Mouse (Mus musculus): Measurements from ENCODE around the gene Cc2d1b. TPM values are rescaled to one million over a fixed set of nuclear protein-coding genes. Genes with fewer than 3 reads are reported as not detected.
A peak's percentile ranks its signal among the peaks of the same experiment; 100 is the strongest.

Cc2d1b gene
- 18.5 and 21.1 TPM in 2 replicates for polyA plus RNA-seq (2015; fragmentation: Nextera tagmentation; extraction: Ambion mirVana)

GRCm38 (mm10) chr4:108619587-108620341, at the start of gene Cc2d1b:
TSS of gene Cc2d1b (plus strand) at chr4:108619940.
- Histone ChIP-seq H3K27me3 (ENCODE audit: control insufficient read depth, insufficient read depth, low read length) (no peaks in the 10 kb centered on the region), H3K4me1 (ENCODE audit: control insufficient read depth, insufficient read depth, low read length) (peaks cover 15% of the 10 kb centered on the region), H3K9ac (ENCODE audit: low read length) (peak within 1 kb of the TSS; percentile 89), H3K36me3 (ENCODE audit: control insufficient read depth, insufficient read depth) (peaks cover 5% of the 10 kb centered on the region; the same call in 1 of the 2 replicates), H3K4me3 (ENCODE audit: low read length) (peak within 1 kb of the TSS; percentile 81), H3K4me2 (ENCODE audit: low read depth, low read length) (peak within 1 kb of the TSS; percentile 97), H3K27ac (ENCODE audit: low read length) (peak within 1 kb of the TSS; percentile 81), H3K9me3 (replicated peaks; ENCODE audit: control insufficient read depth, low read length) (no peaks in the 10 kb centered on the region)
- ATAC-seq (replicated peaks; ENCODE audit: extremely low read depth, insufficient read depth, low FRiP score), result peak; percentile 95
- under 1% methylated on average over 84 of the region's 86 CpGs for WGBS

GRCm38 (mm10) chr4:108572644-108573043, 47.1 kb upstream of the Cc2d1b start:
- Histone ChIP-seq H3K27ac (ENCODE audit: low read length) (no peak overlapping the region), H3K27me3 (ENCODE audit: control insufficient read depth, insufficient read depth, low read length) (no peaks in the 10 kb centered on the region), H3K4me3 (ENCODE audit: low read length) (no peak overlapping the region), H3K4me2 (ENCODE audit: low read depth, low read length) (no peak overlapping the region), H3K4me1 (ENCODE audit: control insufficient read depth, insufficient read depth, low read length) (peaks cover 1% of the 10 kb centered on the region; the same call in 1 of the 2 replicates), H3K9me3 (replicated peaks; ENCODE audit: control insufficient read depth, low read length) (no peaks in the 10 kb centered on the region), H3K36me3 (ENCODE audit: control insufficient read depth, insufficient read depth) (peaks cover 33% of the 10 kb centered on the region), H3K9ac (ENCODE audit: low read length) (no peak overlapping the region)
- no peak for ATAC-seq (replicated peaks; ENCODE audit: extremely low read depth, insufficient read depth, low FRiP score)
- WGBS, result 92% methylated on average over 3 of the region's 3 CpGs

- WGBS, result under 1% methylated on average over 64 of the region's 64 CpGs
- Histone ChIP-seq H3K9ac (ENCODE audit: low read length) (peak within 1 kb of the TSS; percentile 75), H3K36me3 (ENCODE audit: control insufficient read depth, insufficient read depth) (no peaks in the 10 kb centered on the region), H3K27ac (ENCODE audit: low read length) (peak within 1 kb of the TSS; percentile 66), H3K4me1 (ENCODE audit: control insufficient read depth, insufficient read depth, low read length) (peaks cover 11% of the 10 kb centered on the region), H3K4me2 (ENCODE audit: low read depth, low read length) (peak within 1 kb of the TSS; percentile 83), H3K4me3 (ENCODE audit: low read length) (peak within 1 kb of the TSS; percentile 71), H3K9me3 (replicated peaks; ENCODE audit: control insufficient read depth, low read length) (no peaks in the 10 kb centered on the region), H3K27me3 (ENCODE audit: control insufficient read depth, insufficient read depth, low read length) (no peaks in the 10 kb centered on the region)
- peak; percentile 98 for ATAC-seq (replicated peaks; ENCODE audit: extremely low read depth, insufficient read depth, low FRiP score)
Measured at GRCm38 (mm10) chr4:108578840-108579742, 40.6 kb upstream of the Cc2d1b start, which contains the start of the genes Prpf38a and Orc1. TSS of gene Prpf38a (minus strand) at chr4:108579336. TSS of gene Orc1 (plus strand) at chr4:108579423.

- Histone ChIP-seq H3K9me3 (replicated peaks; ENCODE audit: control insufficient read depth, low read length) (no peaks in the 10 kb centered on the region), H3K4me3 (ENCODE audit: low read length) (peak overlapping the region; percentile 71), H3K9ac (ENCODE audit: low read length) (peak overlapping the region; percentile 72), H3K36me3 (ENCODE audit: control insufficient read depth, insufficient read depth) (no peaks in the 10 kb centered on the region), H3K27me3 (ENCODE audit: control insufficient read depth, insufficient read depth, low read length) (no peaks in the 10 kb centered on the region), H3K4me1 (ENCODE audit: control insufficient read depth, insufficient read depth, low read length) (peaks cover 11% of the 10 kb centered on the region), H3K4me2 (ENCODE audit: low read depth, low read length) (peak overlapping the region; percentile 83), H3K27ac (ENCODE audit: low read length) (peak overlapping the region; percentile 58)
- under 1% methylated on average over 16 of the region's 16 CpGs for WGBS
- ATAC-seq (replicated peaks; ENCODE audit: extremely low read depth, insufficient read depth, low FRiP score), result peak; percentile 7; the same call in 1 of the 2 replicates
Measured at GRCm38 (mm10) chr4:108579743-108580411, 39.9 kb upstream of the Cc2d1b start.

DNA sequence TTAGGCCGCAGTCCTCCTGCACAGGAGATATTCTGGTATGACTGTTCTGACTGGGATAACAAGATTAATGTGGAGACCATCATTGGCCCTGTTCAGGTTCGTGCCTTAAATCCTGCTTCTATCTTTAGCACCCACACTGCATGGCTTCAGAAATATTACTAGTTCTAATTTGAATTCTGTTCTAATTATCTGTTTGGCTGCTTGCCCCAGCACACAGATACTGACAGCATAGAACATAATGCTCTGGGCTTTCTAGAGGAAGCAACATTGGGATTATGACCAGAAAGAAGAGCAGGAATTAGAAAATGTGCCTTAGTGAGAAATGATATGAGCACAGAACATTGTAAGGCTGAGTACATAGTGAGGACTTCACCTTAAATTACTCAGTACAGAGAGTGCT, 26.4 kb upstream of the Cc2d1b start:
- ATAC-seq (replicated peaks; ENCODE audit: extremely low read depth, insufficient read depth, low FRiP score), result no peak
- 46% methylated on average over 2 of the region's 2 CpGs for WGBS
- Histone ChIP-seq H3K27ac (ENCODE audit: low read length) (peak overlapping the region; percentile 40; the same call in 1 of the 2 replicates), H3K9me3 (replicated peaks; ENCODE audit: control insufficient read depth, low read length) (no peaks in the 10 kb centered on the region), H3K4me2 (ENCODE audit: low read depth, low read length) (no peak overlapping the region; the same call in 1 of the 2 replicates), H3K9ac (ENCODE audit: low read length) (no peak overlapping the region), H3K4me3 (ENCODE audit: low read length) (no peak overlapping the region), H3K4me1 (ENCODE audit: control insufficient read depth, insufficient read depth, low read length) (peaks cover 11% of the 10 kb centered on the region; the same call in 1 of the 2 replicates), H3K36me3 (ENCODE audit: control insufficient read depth, insufficient read depth) (peaks cover 2% of the 10 kb centered on the region; the same call in 1 of the 2 replicates), H3K27me3 (ENCODE audit: control insufficient read depth, insufficient read depth, low read length) (no peaks in the 10 kb centered on the region)

DNA sequence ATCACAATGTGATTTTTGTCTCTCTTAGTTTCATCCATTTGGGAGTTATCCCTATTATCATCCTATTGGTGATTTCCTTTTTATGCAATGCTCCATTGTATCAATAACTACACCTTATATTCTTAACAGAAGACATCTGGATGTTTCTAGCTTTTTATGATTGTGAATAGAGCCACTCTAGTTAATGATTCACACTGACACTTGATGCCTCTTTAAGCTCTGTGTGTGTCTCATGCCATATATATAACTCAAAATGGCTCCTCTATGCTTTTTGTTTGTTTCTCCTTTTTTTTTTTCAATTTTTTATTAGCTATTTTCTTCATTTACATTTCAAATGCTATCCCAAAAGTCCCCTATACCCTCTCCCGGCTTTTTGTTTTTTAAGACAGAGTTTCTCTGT, 24.0 kb upstream of the Cc2d1b start:
- ATAC-seq (replicated peaks; ENCODE audit: extremely low read depth, insufficient read depth, low FRiP score), result no peak
- Histone ChIP-seq H3K9me3 (replicated peaks; ENCODE audit: control insufficient read depth, low read length) (no peaks in the 10 kb centered on the region), H3K27me3 (ENCODE audit: control insufficient read depth, insufficient read depth, low read length) (no peaks in the 10 kb centered on the region), H3K9ac (ENCODE audit: low read length) (no peak overlapping the region), H3K4me3 (ENCODE audit: low read length) (no peak overlapping the region), H3K27ac (ENCODE audit: low read length) (no peak overlapping the region), H3K36me3 (ENCODE audit: control insufficient read depth, insufficient read depth) (peaks cover 9% of the 10 kb centered on the region), H3K4me2 (ENCODE audit: low read depth, low read length) (no peak overlapping the region), H3K4me1 (ENCODE audit: control insufficient read depth, insufficient read depth, low read length) (peaks cover 11% of the 10 kb centered on the region; the same call in 1 of the 2 replicates)
- 79% methylated on average over 1 of the region's 1 CpGs for WGBS

GRCm38 (mm10) chr4:108598306-108598705, 21.4 kb upstream of the Cc2d1b start:
- no peak for ATAC-seq (replicated peaks; ENCODE audit: extremely low read depth, insufficient read depth, low FRiP score)
- Histone ChIP-seq H3K9ac (ENCODE audit: low read length) (no peak overlapping the region), H3K9me3 (replicated peaks; ENCODE audit: control insufficient read depth, low read length) (0 out of 2 replicates have a peak, but pooled peaks cover 2% of the 10 kb centered on the region), H3K4me1 (ENCODE audit: control insufficient read depth, insufficient read depth, low read length) (peaks cover 6% of the 10 kb centered on the region; the same call in 1 of the 2 replicates), H3K36me3 (ENCODE audit: control insufficient read depth, insufficient read depth) (peaks cover 19% of the 10 kb centered on the region), H3K27me3 (ENCODE audit: control insufficient read depth, insufficient read depth, low read length) (no peaks in the 10 kb centered on the region), H3K4me2 (ENCODE audit: low read depth, low read length) (no peak overlapping the region), H3K4me3 (ENCODE audit: low read length) (no peak overlapping the region), H3K27ac (ENCODE audit: low read length) (no peak overlapping the region)
- WGBS, result 72% methylated on average over 4 of the region's 4 CpGs

- 0 out of 2 replicates have a peak, but pooled peaks cover 2% of the 10 kb centered on the region for H3K9me3 ChIP-seq (replicated peaks; ENCODE audit: control insufficient read depth, low read length)
- no peak overlapping the region for H3K27ac ChIP-seq (ENCODE audit: low read length)
- ATAC-seq (replicated peaks; ENCODE audit: extremely low read depth, insufficient read depth, low FRiP score), result no peak
- 0 out of 2 replicates have a peak, but pooled peaks cover 2% of the 10 kb centered on the region for H3K4me1 ChIP-seq (ENCODE audit: control insufficient read depth, insufficient read depth, low read length)
- H3K4me3 ChIP-seq (ENCODE audit: low read length), result no peak overlapping the region
- no peak overlapping the region for H3K9ac ChIP-seq (ENCODE audit: low read length)
- no peaks in the 10 kb centered on the region for H3K27me3 ChIP-seq (ENCODE audit: control insufficient read depth, insufficient read depth, low read length)
- peaks cover 39% of the 10 kb centered on the region for H3K36me3 ChIP-seq (ENCODE audit: control insufficient read depth, insufficient read depth)
- 97% methylated on average over 7 of the region's 7 CpGs for WGBS
- no peak overlapping the region for H3K4me2 ChIP-seq (ENCODE audit: low read depth, low read length)
Measured at GRCm38 (mm10) chr4:108601870-108602269, 17.9 kb upstream of the Cc2d1b start.

All from heart, embryonic 16.5 days (tissue).